Mouse (Mus musculus) R1 (cell line): Measurements from ENCODE around the gene Adrm1.
"Not testable (repeated sequence)": the region's sequence is repeated elsewhere in the genome, so short reads cannot be mapped to it uniquely, and the experiment has no call there.

Experiments used
- DNase-seq: peaks from one replicate; pipeline ENCODE4 v3.0.0-alpha.2; 2018; ENCODE audit warnings: low read depth, low spot score

Adrm1 gene

GRCm38 (mm10) chr2:180170806-180171521 is at the start of gene Adrm1:
Gene Adrm1 (plus strand): TSS chr2:180171485.
- peak; percentile 94 for DNase-seq

- DNase-seq: peak; percentile 48
These were observed 47.1 kb upstream of the Adrm1 start for GRCm38 (mm10) chr2:180124192-180124591.

- no peak for DNase-seq
These were observed 45.1 kb upstream of the Adrm1 start for GRCm38 (mm10) chr2:180126195-180126594.

- DNase-seq: no peak
These were observed 43.6 kb upstream of the Adrm1 start for GRCm38 (mm10) chr2:180127675-180128074.

GRCm38 (mm10) chr2:180133231-180133630 is 38.1 kb upstream of the Adrm1 start:
- no peak for DNase-seq

- no peak for DNase-seq
These were observed 37.4 kb upstream of the Adrm1 start for GRCm38 (mm10) chr2:180133911-180134310.

GRCm38 (mm10) chr2:180135414-180135813 is 35.9 kb upstream of the Adrm1 start:
- no peak for DNase-seq

GRCm38 (mm10) chr2:180146091-180146490 is 25.2 kb upstream of the Adrm1 start:
- no peak for DNase-seq

- no peak for DNase-seq
These were observed 23.9 kb upstream of the Adrm1 start for GRCm38 (mm10) chr2:180147379-180147778.

- no peak for DNase-seq
These were observed 22.7 kb upstream of the Adrm1 start for GRCm38 (mm10) chr2:180148551-180148950.

GRCm38 (mm10) chr2:180154796-180155195 is 16.5 kb upstream of the Adrm1 start:
- DNase-seq: no peak

- no peak for DNase-seq
These were observed 12.7 kb upstream of the Adrm1 start for GRCm38 (mm10) chr2:180158627-180159026.

- DNase-seq: no peak
These were observed 5.4 kb upstream of the Adrm1 start for GRCm38 (mm10) chr2:180165855-180166254.

GRCm38 (mm10) chr2:180166869-180167268 is 4.4 kb upstream of the Adrm1 start:
- DNase-seq: no peak

- DNase-seq: no peak
These were observed 1.0 kb upstream of the Adrm1 start for GRCm38 (mm10) chr2:180170151-180170805.

- no peak for DNase-seq
These were observed 311 bp downstream of the Adrm1 start for GRCm38 (mm10) chr2:180171522-180172070.

- no peak for DNase-seq
These were observed 867 bp downstream of the Adrm1 start for GRCm38 (mm10) chr2:180172152-180172551.

- no peak for DNase-seq
These were observed 1.9 kb downstream of the Adrm1 start for GRCm38 (mm10) chr2:180173163-180173562.

GRCm38 (mm10) chr2:180173711-180174110 is 2.4 kb downstream of the Adrm1 start:
- DNase-seq: not testable (repeated sequence)

GRCm38 (mm10) chr2:180174121-180174520 is 2.8 kb downstream of the Adrm1 start:
- DNase-seq: no peak

- DNase-seq: no peak
These were observed 4.4 kb downstream of the Adrm1 start for GRCm38 (mm10) chr2:180175725-180176124.

- DNase-seq: no peak
These were observed 10.3 kb downstream of the Adrm1 start for GRCm38 (mm10) chr2:180181542-180181941.
